Mouse (Mus musculus) C2C12 (cell line): ENCODE measurements at regions not wholly inside any gene's neighbourhood (a gene's known extent, or its start where the extent isn't known, plus 50 kb on each side); places are given as distances from the start of the nearest gene placed in this dataset.

ENCODE experiments used
- H3K27me3 ChIP-seq: one replicate; pipeline ENCODE4 v1.6.1; 2011; ENCODE audit not compliant: control insufficient read depth, insufficient read depth, insufficient read length
- H3K36me3 ChIP-seq: one replicate; pipeline ENCODE4 v1.6.1; 2011; ENCODE audit not compliant: control insufficient read depth, insufficient read depth
- H3K4me3 ChIP-seq: one replicate; pipeline ENCODE4 v1.5.1; 2011; ENCODE audit warnings: mild to moderate bottlenecking, control low read depth; ENCODE audit not compliant: poor library complexity, insufficient read depth, severe bottlenecking
- H3K79me2 ChIP-seq: one replicate; pipeline ENCODE4 v1.6.1; 2011; ENCODE audit not compliant: control insufficient read depth, insufficient read depth
- H3K79me3 ChIP-seq: one replicate; pipeline ENCODE4 v1.6.1; 2011; ENCODE audit warnings: low read depth, control low read depth
- H3ac ChIP-seq: one replicate; pipeline ENCODE3; 2011; ENCODE audit warnings: low read depth; ENCODE audit not compliant: control insufficient read depth, insufficient read length
- CEBPB ChIP-seq: IDR thresholded peaks from one replicate; pipeline ENCODE4 v1.6.1; 2011; ENCODE audit warnings: low read depth, mild to moderate bottlenecking, control low read depth, moderate library complexity
- CTCF ChIP-seq: IDR thresholded peaks from one replicate; pipeline ENCODE4 v1.5.1; 2011; ENCODE audit not compliant: control insufficient read depth, insufficient read depth, insufficient read length
- FOSL1 ChIP-seq: IDR thresholded peaks from one replicate; pipeline ENCODE4 v1.8.0; 2011; ENCODE audit warnings: mild to moderate bottlenecking, low read length; ENCODE audit not compliant: poor library complexity, insufficient read depth, severe bottlenecking
- MAX ChIP-seq: IDR thresholded peaks from one replicate; pipeline ENCODE4 v1.6.1; 2011; ENCODE audit warnings: mild to moderate bottlenecking, control low read depth
- MYOD1 ChIP-seq: IDR thresholded peaks from one replicate; pipeline ENCODE4 v1.6.1; 2011; ENCODE audit warnings: low read depth; ENCODE audit not compliant: control insufficient read depth, insufficient read length
- MYOG ChIP-seq: IDR thresholded peaks from one replicate; pipeline ENCODE4 v1.6.1; 2011; ENCODE audit not compliant: control insufficient read depth, insufficient read length; ENCODE audit errors: extremely low read depth
- USF1 ChIP-seq: IDR thresholded peaks from one replicate; pipeline ENCODE4 v1.6.1; 2011; ENCODE audit warnings: low read depth, mild to moderate bottlenecking, control low read depth, moderate library complexity

GRCm38 (mm10) chr3:81482742-81483141 lies 446.5 kb downstream of the Pdgfc start:
- TF ChIP-seq CEBPB (no peak), FOSL1 (no peak), MYOD1 (no peak), USF1 (no peak), MYOG (no peak), CTCF (no peak), MAX (no peak)
- no peak overlapping the region for H3ac ChIP-seq
- no peak overlapping the region for H3K4me3 ChIP-seq
- no peaks in the 10 kb centered on the region for H3K79me2 ChIP-seq
- H3K36me3 ChIP-seq: no peaks in the 10 kb centered on the region
- no peaks in the 10 kb centered on the region for H3K27me3 ChIP-seq
- H3K79me3 ChIP-seq: no peaks in the 10 kb centered on the region

- Histone ChIP-seq H3K27me3 (no peaks in the 10 kb centered on the region), H3K36me3 (no peaks in the 10 kb centered on the region), H3K79me2 (no peaks in the 10 kb centered on the region), H3ac (no peak overlapping the region), H3K4me3 (no peak overlapping the region), H3K79me3 (no peaks in the 10 kb centered on the region)
- TF ChIP-seq CEBPB (no peak), MYOD1 (no peak), CTCF (peak; percentile 32), MYOG (no peak), USF1 (no peak)
These were observed 447.1 kb downstream of the Pdgfc start for GRCm38 (mm10) chr3:81483363-81483762.

DNA sequence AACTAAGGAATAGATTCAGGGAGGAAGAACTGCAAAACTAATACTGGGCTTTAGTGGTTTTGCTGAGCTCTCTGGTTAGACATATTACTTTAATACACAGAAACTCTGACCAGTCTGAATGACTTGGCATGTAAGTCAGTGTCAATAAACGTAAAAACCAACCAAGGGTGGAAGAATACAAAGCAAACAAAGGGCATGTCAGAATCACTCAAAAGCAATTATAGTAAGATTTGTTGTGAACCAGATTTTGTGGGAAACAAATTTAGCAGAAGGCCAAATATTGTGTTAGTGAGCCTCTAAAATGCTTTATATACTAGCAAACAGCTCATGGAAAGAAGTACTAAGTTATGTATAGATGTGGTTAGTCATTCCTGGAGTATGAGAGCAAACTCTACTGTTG lies 427.1 kb upstream of the Ctso start:
- no peaks in the 10 kb centered on the region for H3K36me3 ChIP-seq
- H3K79me3 ChIP-seq: no peaks in the 10 kb centered on the region
- H3K27me3 ChIP-seq: no peaks in the 10 kb centered on the region
- H3ac ChIP-seq: no peak overlapping the region
- TF ChIP-seq CEBPB (no peak), MYOG (no peak)
- no peaks in the 10 kb centered on the region for H3K79me2 ChIP-seq
- no peak overlapping the region for H3K4me3 ChIP-seq

DNA sequence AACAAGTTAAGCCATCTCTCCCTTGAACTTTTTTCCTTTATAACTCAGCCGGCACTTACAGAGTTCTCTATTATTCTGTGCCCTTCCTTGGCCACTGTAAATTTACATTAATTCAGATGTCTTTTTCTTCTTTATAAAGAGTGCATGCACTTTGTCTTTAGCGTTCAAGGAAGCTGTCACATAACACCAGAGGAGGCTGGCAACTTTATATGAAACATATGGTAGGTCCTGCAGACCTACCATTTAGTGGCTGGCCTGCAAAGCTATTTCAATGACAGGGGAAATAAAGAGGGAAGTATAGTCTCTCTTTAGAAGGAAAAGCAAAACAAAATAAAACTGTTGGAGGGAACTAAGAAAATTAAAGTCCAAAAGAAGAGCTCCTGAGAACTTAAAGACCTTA lies 423.8 kb upstream of the Ctso start:
- no peak for TF ChIP-seq MYOG
- no peak for TF ChIP-seq MAX
- TF ChIP-seq CEBPB: no peak
- TF ChIP-seq USF1: no peak
- TF ChIP-seq CTCF: no peak
- no peak for TF ChIP-seq FOSL1
- no peak for TF ChIP-seq MYOD1
- no peak overlapping the region for H3K4me3 ChIP-seq
- H3K79me3 ChIP-seq: no peaks in the 10 kb centered on the region
- H3K36me3 ChIP-seq: no peaks in the 10 kb centered on the region
- no peaks in the 10 kb centered on the region for H3K27me3 ChIP-seq
- H3ac ChIP-seq: no peak overlapping the region
- H3K79me2 ChIP-seq: no peaks in the 10 kb centered on the region

DNA sequence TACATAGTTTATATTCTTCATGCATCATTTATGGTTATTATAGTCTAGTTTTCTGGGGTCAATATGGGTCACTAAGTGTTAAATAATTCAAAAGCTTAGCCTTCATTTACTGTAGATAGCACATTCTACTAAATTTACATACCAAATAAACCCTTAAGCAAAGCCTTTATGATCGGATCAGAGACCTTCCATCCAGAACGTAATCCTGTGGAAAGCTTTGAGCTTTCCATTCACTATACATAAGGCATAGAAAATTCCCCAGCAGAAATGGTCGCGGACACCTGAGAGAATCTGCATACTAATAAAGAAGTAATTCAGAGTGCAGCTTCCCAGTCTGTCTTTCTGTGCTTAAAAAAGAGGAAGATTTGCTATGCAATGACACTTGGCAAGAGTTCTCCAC lies 410.6 kb upstream of the Ctso start:
- Histone ChIP-seq H3K27me3 (no peaks in the 10 kb centered on the region), H3K79me3 (no peaks in the 10 kb centered on the region), H3K36me3 (no peaks in the 10 kb centered on the region), H3K4me3 (no peak overlapping the region), H3ac (no peak overlapping the region), H3K79me2 (no peaks in the 10 kb centered on the region)
- TF ChIP-seq CTCF (no peak), MYOG (no peak), MAX (no peak), FOSL1 (no peak), CEBPB (no peak), MYOD1 (no peak), USF1 (no peak)

- H3ac ChIP-seq: no peak overlapping the region
- no peaks in the 10 kb centered on the region for H3K27me3 ChIP-seq
- H3K79me2 ChIP-seq: no peaks in the 10 kb centered on the region
- TF ChIP-seq MYOG: no peak
- no peak for TF ChIP-seq CEBPB
- no peaks in the 10 kb centered on the region for H3K79me3 ChIP-seq
- H3K4me3 ChIP-seq: no peak overlapping the region
- no peaks in the 10 kb centered on the region for H3K36me3 ChIP-seq
These were observed 401.5 kb upstream of the Ctso start for GRCm38 (mm10) chr3:81530872-81531271.
